Mouse (Mus musculus): ENCODE data around the gene Car5a. TPM values are rescaled to one million over a fixed set of nuclear protein-coding genes. Genes with fewer than 3 reads are reported as not detected.

Gene Car5a
- polyA plus RNA-seq (2015; fragmentation: Nextera tagmentation; extraction: Ambion mirVana): 0.13 TPM in 1 of 2 replicates, not detected in the other

- no peaks in the 10 kb centered on the region for H3K36me3 ChIP-seq
- no peak within 1 kb of the TSS for H3K4me2 ChIP-seq (replicated peaks)
- no peaks in the 10 kb centered on the region for H3K9me3 ChIP-seq (replicated peaks)
- no peak for ATAC-seq (ENCODE audit: insufficient number of reproducible peaks, low FRiP score, low TSS enrichment, low read depth)
- H3K4me1 ChIP-seq: peaks cover 27% of the 10 kb centered on the region
- no peak within 1 kb of the TSS for H3K9ac ChIP-seq
- no peak within 1 kb of the TSS for H3K27ac ChIP-seq (replicated peaks)
- H3K27me3 ChIP-seq: no peaks in the 10 kb centered on the region
- no peak within 1 kb of the TSS for H3K4me3 ChIP-seq (replicated peaks)
These were observed at the start of gene Car5a for GRCm38 (mm10) chr8:121944831-121945230. Car5a (minus strand) TSS chr8:121944904.

DNA sequence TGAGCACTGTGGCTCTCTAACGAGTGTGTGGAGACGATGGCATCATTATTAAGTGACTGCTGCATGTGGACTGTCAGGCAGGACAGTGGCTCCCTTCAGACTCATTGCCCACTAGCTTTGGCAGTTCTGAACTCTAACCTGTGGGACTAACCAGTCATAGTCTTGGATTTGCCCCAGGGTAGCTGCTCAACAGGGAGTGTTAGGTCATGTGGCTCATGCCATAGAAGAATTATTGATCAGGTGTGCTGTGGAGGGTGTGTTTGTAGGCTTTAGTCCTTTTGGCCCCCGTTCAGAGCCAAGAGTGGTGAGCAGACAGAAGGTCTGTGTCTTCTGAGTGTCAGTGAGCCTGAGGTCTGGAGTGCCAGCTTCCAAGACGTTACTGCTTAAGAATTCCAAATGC lies 48.2 kb upstream of the Car5a start:
- Histone ChIP-seq H3K4me1 (peaks cover 31% of the 10 kb centered on the region), H3K4me2 (replicated peaks) (no peak overlapping the region), H3K4me3 (replicated peaks) (no peak overlapping the region), H3K9me3 (replicated peaks) (no peaks in the 10 kb centered on the region), H3K9ac (no peak overlapping the region), H3K36me3 (peaks cover 60% of the 10 kb centered on the region), H3K27ac (replicated peaks) (no peak overlapping the region), H3K27me3 (no peaks in the 10 kb centered on the region)
- ATAC-seq (ENCODE audit: insufficient number of reproducible peaks, low FRiP score, low TSS enrichment, low read depth): no peak
- WGBS: 85% methylated on average over 4 of the region's 4 CpGs

GRCm38 (mm10) chr8:121991611-121992010 lies 46.9 kb upstream of the Car5a start:
- Histone ChIP-seq H3K27ac (replicated peaks) (no peak overlapping the region), H3K27me3 (no peaks in the 10 kb centered on the region), H3K4me3 (replicated peaks) (no peak overlapping the region), H3K4me1 (peaks cover 31% of the 10 kb centered on the region), H3K9ac (no peak overlapping the region), H3K9me3 (replicated peaks) (no peaks in the 10 kb centered on the region), H3K4me2 (replicated peaks) (no peak overlapping the region), H3K36me3 (peaks cover 53% of the 10 kb centered on the region)
- WGBS: 79% methylated on average over 7 of the region's 7 CpGs
- ATAC-seq (ENCODE audit: insufficient number of reproducible peaks, low FRiP score, low TSS enrichment, low read depth): no peak

GRCm38 (mm10) chr8:121990506-121991255 lies 46.0 kb upstream of the Car5a start:
- no peak; the same call in 1 of the 2 replicates for ATAC-seq (ENCODE audit: insufficient number of reproducible peaks, low FRiP score, low TSS enrichment, low read depth)
- Histone ChIP-seq H3K4me1 (peaks cover 31% of the 10 kb centered on the region), H3K9me3 (replicated peaks) (no peaks in the 10 kb centered on the region), H3K4me2 (replicated peaks) (no peak overlapping the region), H3K9ac (no peak overlapping the region), H3K4me3 (replicated peaks) (no peak overlapping the region), H3K27me3 (no peaks in the 10 kb centered on the region), H3K36me3 (peaks cover 59% of the 10 kb centered on the region), H3K27ac (replicated peaks) (no peak overlapping the region)
- 74% methylated on average over 9 of the region's 9 CpGs for WGBS

DNA sequence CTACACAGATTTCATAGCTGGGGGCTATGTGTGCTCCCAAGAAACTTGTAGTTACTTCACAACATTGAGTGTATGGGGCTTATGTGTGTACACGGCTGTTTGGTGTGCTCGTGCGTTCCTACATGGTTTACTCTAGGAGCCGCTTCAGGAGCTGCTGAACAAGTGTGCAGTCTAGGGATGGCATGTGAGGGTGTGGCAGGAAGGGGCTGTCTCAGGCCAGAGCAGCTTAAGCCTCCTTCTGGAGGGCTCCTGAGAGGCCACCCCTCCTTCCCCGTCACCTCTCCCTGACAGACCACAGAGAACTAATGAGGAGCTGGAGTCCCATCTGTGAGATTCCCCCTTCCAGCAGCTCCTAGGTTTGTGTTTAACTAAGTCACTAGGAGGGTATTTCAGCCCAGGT lies 43.2 kb upstream of the Car5a start:
- H3K27me3 ChIP-seq: no peaks in the 10 kb centered on the region
- ATAC-seq (ENCODE audit: insufficient number of reproducible peaks, low FRiP score, low TSS enrichment, low read depth): no peak
- no peak overlapping the region for H3K9ac ChIP-seq
- peaks cover 12% of the 10 kb centered on the region; the same call in 1 of the 2 replicates for H3K4me1 ChIP-seq
- H3K9me3 ChIP-seq (replicated peaks): no peaks in the 10 kb centered on the region
- H3K27ac ChIP-seq (replicated peaks): no peak overlapping the region
- 82% methylated on average over 5 of the region's 5 CpGs for WGBS
- H3K36me3 ChIP-seq: peaks cover 61% of the 10 kb centered on the region
- H3K4me2 ChIP-seq (replicated peaks): no peak overlapping the region
- no peak overlapping the region for H3K4me3 ChIP-seq (replicated peaks)

- Histone ChIP-seq H3K36me3 (peaks cover 62% of the 10 kb centered on the region), H3K27ac (replicated peaks) (no peak overlapping the region), H3K9me3 (replicated peaks) (no peaks in the 10 kb centered on the region), H3K27me3 (no peaks in the 10 kb centered on the region), H3K4me3 (replicated peaks) (no peak overlapping the region), H3K4me1 (peaks cover 10% of the 10 kb centered on the region; the same call in 1 of the 2 replicates), H3K9ac (no peak overlapping the region), H3K4me2 (replicated peaks) (no peak overlapping the region)
- no peak for ATAC-seq (ENCODE audit: insufficient number of reproducible peaks, low FRiP score, low TSS enrichment, low read depth)
- 96% methylated on average over 3 of the region's 3 CpGs for WGBS
These were observed 41.0 kb upstream of the Car5a start for GRCm38 (mm10) chr8:121985673-121986072.

- Histone ChIP-seq H3K27me3 (no peaks in the 10 kb centered on the region), H3K36me3 (peaks cover 66% of the 10 kb centered on the region), H3K4me1 (no peaks in the 10 kb centered on the region), H3K4me3 (replicated peaks) (no peak overlapping the region), H3K9me3 (replicated peaks) (no peaks in the 10 kb centered on the region), H3K4me2 (replicated peaks) (no peak overlapping the region), H3K9ac (no peak overlapping the region), H3K27ac (replicated peaks) (no peak overlapping the region)
- 72% methylated on average over 7 of the region's 7 CpGs for WGBS
- no peak for ATAC-seq (ENCODE audit: insufficient number of reproducible peaks, low FRiP score, low TSS enrichment, low read depth)
These were observed 36.8 kb upstream of the Car5a start for GRCm38 (mm10) chr8:121981520-121981895.

GRCm38 (mm10) chr8:121980792-121981519 lies 36.3 kb upstream of the Car5a start:
- Histone ChIP-seq H3K9ac (no peak overlapping the region), H3K4me2 (replicated peaks) (no peak overlapping the region), H3K4me3 (replicated peaks) (no peak overlapping the region), H3K4me1 (no peaks in the 10 kb centered on the region), H3K9me3 (replicated peaks) (no peaks in the 10 kb centered on the region), H3K27ac (replicated peaks) (no peak overlapping the region), H3K36me3 (peaks cover 67% of the 10 kb centered on the region), H3K27me3 (no peaks in the 10 kb centered on the region)
- 92% methylated on average over 11 of the region's 11 CpGs for WGBS
- no peak for ATAC-seq (ENCODE audit: insufficient number of reproducible peaks, low FRiP score, low TSS enrichment, low read depth)

DNA sequence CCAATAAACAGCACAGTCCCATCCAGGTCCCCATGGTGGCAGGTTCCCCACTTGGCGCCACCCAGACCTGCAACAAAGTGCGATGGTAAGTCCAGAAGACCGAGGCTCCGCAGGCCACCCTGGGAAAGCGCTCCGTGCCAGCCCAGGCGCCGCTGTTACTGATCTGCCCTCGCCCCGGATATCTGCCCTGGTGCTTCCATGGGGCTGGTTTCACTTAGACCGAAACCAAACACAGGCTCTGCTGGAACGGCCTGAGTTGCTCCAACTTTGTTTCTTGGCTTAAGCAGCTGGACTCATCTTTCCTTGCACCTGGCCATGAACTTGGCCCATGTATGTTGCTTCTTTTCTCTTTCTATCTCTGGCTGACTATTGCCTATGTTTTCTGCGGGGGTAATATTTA lies 34.0 kb upstream of the Car5a start:
- no peaks in the 10 kb centered on the region for H3K4me1 ChIP-seq
- H3K36me3 ChIP-seq: peaks cover 79% of the 10 kb centered on the region
- ATAC-seq (ENCODE audit: insufficient number of reproducible peaks, low FRiP score, low TSS enrichment, low read depth): no peak

GRCm38 (mm10) chr8:121977819-121978590 lies 33.3 kb upstream of the Car5a start:
- Histone ChIP-seq H3K27me3 (no peaks in the 10 kb centered on the region), H3K4me1 (no peaks in the 10 kb centered on the region), H3K9ac (no peak overlapping the region; the same call in 1 of the 2 replicates), H3K36me3 (peaks cover 74% of the 10 kb centered on the region), H3K4me3 (replicated peaks) (no peak overlapping the region), H3K27ac (replicated peaks) (no peak overlapping the region), H3K9me3 (replicated peaks) (no peaks in the 10 kb centered on the region), H3K4me2 (replicated peaks) (no peak overlapping the region)
- peak; percentile 49; the same call in 1 of the 2 replicates for ATAC-seq (ENCODE audit: insufficient number of reproducible peaks, low FRiP score, low TSS enrichment, low read depth)
- 56% methylated on average over 8 of the region's 8 CpGs for WGBS

More for the DNA sequence above, 34.0 kb upstream of the Car5a start:
- Histone ChIP-seq H3K27me3 (no peaks in the 10 kb centered on the region), H3K4me3 (replicated peaks) (no peak overlapping the region), H3K4me2 (replicated peaks) (no peak overlapping the region), H3K9ac (no peak overlapping the region), H3K9me3 (replicated peaks) (no peaks in the 10 kb centered on the region), H3K27ac (replicated peaks) (no peak overlapping the region)
- 86% methylated on average over 13 of the region's 13 CpGs for WGBS

GRCm38 (mm10) chr8:121973906-121974305 lies 29.2 kb upstream of the Car5a start:
- Histone ChIP-seq H3K27ac (replicated peaks) (no peak overlapping the region), H3K36me3 (peaks cover 45% of the 10 kb centered on the region), H3K9ac (no peak overlapping the region), H3K4me2 (replicated peaks) (no peak overlapping the region), H3K4me3 (replicated peaks) (no peak overlapping the region), H3K27me3 (no peaks in the 10 kb centered on the region), H3K9me3 (replicated peaks) (no peaks in the 10 kb centered on the region), H3K4me1 (peaks cover 10% of the 10 kb centered on the region)
- ATAC-seq (ENCODE audit: insufficient number of reproducible peaks, low FRiP score, low TSS enrichment, low read depth): no peak
- 91% methylated on average over 28 of the region's 28 CpGs for WGBS
